Mouse (Mus musculus) forelimb bud, embryonic 11.5 days (tissue): Measurements from ENCODE around the gene Tmem247.

Experiments used
- DNase-seq: peaks from one replicate; pipeline ENCODE4 v3.0.0-alpha.2; 2012; ENCODE audit warnings: low read depth, low spot score

Gene Tmem247

GRCm38 (mm10) chr17:86917048-86917447, at the start of gene Tmem247:
Gene Tmem247, plus strand, starts transcription at chr17:86917348.
- DNase-seq: no peak

- peak; percentile 9 for DNase-seq
Measured at GRCm38 (mm10) chr17:86870586-86870985, 46.6 kb upstream of the Tmem247 start.

GRCm38 (mm10) chr17:86872643-86873042, 44.5 kb upstream of the Tmem247 start:
- no peak for DNase-seq

- no peak for DNase-seq
Measured at GRCm38 (mm10) chr17:86876940-86877339, 40.2 kb upstream of the Tmem247 start.

- no peak for DNase-seq
Measured at GRCm38 (mm10) chr17:86877747-86878146, 39.4 kb upstream of the Tmem247 start.

- no peak for DNase-seq
Measured at GRCm38 (mm10) chr17:86880056-86880455, 37.1 kb upstream of the Tmem247 start.

GRCm38 (mm10) chr17:86880461-86881044, 36.6 kb upstream of the Tmem247 start:
- DNase-seq: no peak

- no peak for DNase-seq
Measured at GRCm38 (mm10) chr17:86895191-86895590, 22.0 kb upstream of the Tmem247 start.

- DNase-seq: no peak
Measured at GRCm38 (mm10) chr17:86897486-86898165, 19.5 kb upstream of the Tmem247 start.

GRCm38 (mm10) chr17:86899821-86900220, 17.3 kb upstream of the Tmem247 start:
- DNase-seq: no peak

- no peak for DNase-seq
Measured at GRCm38 (mm10) chr17:86900564-86900963, 16.6 kb upstream of the Tmem247 start.

GRCm38 (mm10) chr17:86902399-86903067, 14.6 kb upstream of the Tmem247 start:
- DNase-seq: no peak

- no peak for DNase-seq
Measured at GRCm38 (mm10) chr17:86903596-86903995, 13.6 kb upstream of the Tmem247 start.

GRCm38 (mm10) chr17:86904206-86904605, 12.9 kb upstream of the Tmem247 start:
- no peak for DNase-seq

- DNase-seq: no peak
Measured at GRCm38 (mm10) chr17:86905297-86906135, 11.6 kb upstream of the Tmem247 start.

GRCm38 (mm10) chr17:86906136-86906461, 11.0 kb upstream of the Tmem247 start:
- peak; percentile 85 for DNase-seq

- DNase-seq: no peak
Measured at GRCm38 (mm10) chr17:86906601-86907000, 10.5 kb upstream of the Tmem247 start.

GRCm38 (mm10) chr17:86907092-86907491, 10.1 kb upstream of the Tmem247 start:
- DNase-seq: no peak

- no peak for DNase-seq
Measured at GRCm38 (mm10) chr17:86908316-86908715, 8.8 kb upstream of the Tmem247 start.

GRCm38 (mm10) chr17:86909733-86910495, 7.2 kb upstream of the Tmem247 start:
- DNase-seq: no peak

- DNase-seq: no peak
Measured at GRCm38 (mm10) chr17:86911261-86911660, 5.9 kb upstream of the Tmem247 start.
